Mouse (Mus musculus) liver (tissue): ENCODE data around the gene Lifr.

Experiments used
- DNase-seq: peaks from one replicate; pipeline ENCODE4 v3.0.0-alpha.2; 2020; ENCODE audit warnings: mixed read lengths

Gene Lifr

GRCm38 (mm10) chr15:7081795-7082194, 8.6 kb upstream of the Lifr start:
- DNase-seq: no peak

- no peak for DNase-seq
Observed at GRCm38 (mm10) chr15:7082901-7083300, 7.5 kb upstream of the Lifr start.

- DNase-seq: peak; percentile 26
Observed at GRCm38 (mm10) chr15:7084780-7085497, 5.5 kb upstream of the Lifr start.

GRCm38 (mm10) chr15:7088691-7089090, 1.7 kb upstream of the Lifr start:
- DNase-seq: no peak

- DNase-seq: peak; percentile 7
Observed at GRCm38 (mm10) chr15:7092321-7092720, 1.9 kb downstream of the Lifr start.

GRCm38 (mm10) chr15:7099406-7099805, 9.0 kb downstream of the Lifr start:
- no peak for DNase-seq

- no peak for DNase-seq
Observed at GRCm38 (mm10) chr15:7100226-7100625, 9.8 kb downstream of the Lifr start.

GRCm38 (mm10) chr15:7103051-7103450, 12.6 kb downstream of the Lifr start:
- DNase-seq: no peak

- DNase-seq: no peak
Observed at GRCm38 (mm10) chr15:7105224-7105623, 14.8 kb downstream of the Lifr start.

GRCm38 (mm10) chr15:7108160-7108559, 17.7 kb downstream of the Lifr start:
- no peak for DNase-seq

GRCm38 (mm10) chr15:7112227-7112907, 22.0 kb downstream of the Lifr start:
- no peak for DNase-seq

GRCm38 (mm10) chr15:7113906-7114305, 23.5 kb downstream of the Lifr start:
- DNase-seq: no peak

- no peak for DNase-seq
Observed at GRCm38 (mm10) chr15:7115326-7116003, 25.1 kb downstream of the Lifr start.

GRCm38 (mm10) chr15:7116216-7116615, 25.8 kb downstream of the Lifr start:
- no peak for DNase-seq

- DNase-seq: no peak
Observed at GRCm38 (mm10) chr15:7116699-7117098, 26.3 kb downstream of the Lifr start.

GRCm38 (mm10) chr15:7117944-7118343, 27.5 kb downstream of the Lifr start:
- no peak for DNase-seq

- DNase-seq: peak; percentile 28
Observed at GRCm38 (mm10) chr15:7118849-7119248, 28.4 kb downstream of the Lifr start.

- no peak for DNase-seq
Observed at GRCm38 (mm10) chr15:7119930-7120512, 29.6 kb downstream of the Lifr start.

GRCm38 (mm10) chr15:7123781-7124450, 33.5 kb downstream of the Lifr start:
- DNase-seq: no peak

- DNase-seq: no peak
Observed at GRCm38 (mm10) chr15:7126171-7126570, 35.8 kb downstream of the Lifr start.

- DNase-seq: no peak
Observed at GRCm38 (mm10) chr15:7128627-7129126, 38.3 kb downstream of the Lifr start.

- peak; percentile 74 for DNase-seq
Observed at GRCm38 (mm10) chr15:7129127-7129943, 38.9 kb downstream of the Lifr start.
